Mouse (Mus musculus): ENCODE data around the gene Opcml.

DNA sequence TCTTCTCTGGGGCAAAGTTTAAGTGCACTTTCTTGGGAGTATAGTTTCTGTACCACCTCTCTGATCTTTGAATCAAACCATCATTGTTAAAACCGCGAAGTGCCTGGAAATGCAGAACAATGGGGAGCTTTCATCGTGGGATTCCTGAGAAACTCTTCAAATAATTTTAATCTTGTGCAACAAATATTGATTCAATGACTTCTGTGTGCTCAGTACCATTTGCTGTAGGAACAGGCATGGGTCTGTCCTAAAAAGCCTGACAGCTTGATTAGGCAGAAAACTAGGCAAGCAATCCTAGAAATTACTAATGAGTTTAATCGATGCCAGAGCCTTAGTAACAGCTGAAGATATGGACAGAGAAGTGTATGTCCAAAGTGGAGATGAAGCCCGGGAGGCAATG lies 160.5 kb downstream of the Opcml start:
- TF ChIP-seq POLR2A (IDR thresholded peaks at IDR 0.05; ENCODE audit: extremely low read depth, insufficient read depth, low read length) (no peak), CTCF (IDR thresholded peaks at IDR 0.05; ENCODE audit: low read depth, low read length) (no peak)

All from liver, adult 2 months (tissue).